Mouse (Mus musculus): Measurements from ENCODE around the gene Fbxw4. TPM values are rescaled to one million over a fixed set of nuclear protein-coding genes. Genes with fewer than 3 reads are reported as not detected.

The Fbxw4 gene
- polyA plus RNA-seq, 1 experiment from 2014 or later: 3.2 TPM

- ATAC-seq (ENCODE audit: low FRiP score) (peak; percentile 64), DNase-seq (ENCODE audit: low spot score, missing footprints) (peak; percentile 96)
- peak overlapping the region; percentile 72 for H3K4me2 ChIP-seq
- WGBS: 0% methylated on average over 17 of the region's 18 CpGs
- no peaks in the 10 kb centered on the region for H3K9me3 ChIP-seq (ENCODE audit: control insufficient read depth, low read length)
- H3K9ac ChIP-seq (ENCODE audit: low read length): peak overlapping the region; percentile 98
- no peaks in the 10 kb centered on the region; the same call in 1 of the 2 replicates for H3K4me1 ChIP-seq (ENCODE audit: control insufficient read depth, insufficient read depth, low read length)
- no peaks in the 10 kb centered on the region for H3K27me3 ChIP-seq (ENCODE audit: control insufficient read depth, insufficient read depth, low read length)
- H3K36me3 ChIP-seq (ENCODE audit: control insufficient read depth, insufficient read depth, low read length): no peaks in the 10 kb centered on the region
- peak overlapping the region; percentile 75 for H3K4me3 ChIP-seq (ENCODE audit: low read depth, low read length)
- H3K27ac ChIP-seq (ENCODE audit: low read depth, low read length): peak overlapping the region; percentile 87
These were observed 793 bp downstream of the Fbxw4 start for GRCm38 (mm10) chr19:45659301-45659737.

- Histone ChIP-seq H3K27me3 (ENCODE audit: control insufficient read depth, insufficient read depth, low read length) (no peaks in the 10 kb centered on the region), H3K4me2 (peak overlapping the region; percentile 72), H3K9ac (ENCODE audit: low read length) (peak overlapping the region; percentile 98; the same call in 1 of the 2 replicates), H3K4me1 (ENCODE audit: control insufficient read depth, insufficient read depth, low read length) (no peaks in the 10 kb centered on the region; the same call in 1 of the 2 replicates), H3K9me3 (ENCODE audit: control insufficient read depth, low read length) (no peaks in the 10 kb centered on the region), H3K4me3 (ENCODE audit: low read depth, low read length) (peak overlapping the region; percentile 75), H3K36me3 (ENCODE audit: control insufficient read depth, insufficient read depth, low read length) (no peaks in the 10 kb centered on the region), H3K27ac (ENCODE audit: low read depth, low read length) (no peak overlapping the region)
- DNase-seq (ENCODE audit: low spot score, missing footprints) (peak; percentile 84), ATAC-seq (ENCODE audit: low FRiP score) (no peak)
- WGBS: 64% methylated on average over 10 of the region's 10 CpGs
These were observed 1.4 kb downstream of the Fbxw4 start for GRCm38 (mm10) chr19:45658556-45659268.

- ATAC-seq (ENCODE audit: low FRiP score) (no peak), DNase-seq (ENCODE audit: low spot score, missing footprints) (peak; percentile 83)
- 78% methylated on average over 1 of the region's 1 CpGs for WGBS
- Histone ChIP-seq H3K27me3 (ENCODE audit: control insufficient read depth, insufficient read depth, low read length) (no peaks in the 10 kb centered on the region), H3K4me3 (ENCODE audit: low read depth, low read length) (no peak overlapping the region), H3K36me3 (ENCODE audit: control insufficient read depth, insufficient read depth, low read length) (no peaks in the 10 kb centered on the region), H3K4me1 (ENCODE audit: control insufficient read depth, insufficient read depth, low read length) (no peaks in the 10 kb centered on the region; the same call in 1 of the 2 replicates), H3K4me2 (no peak overlapping the region), H3K9me3 (ENCODE audit: control insufficient read depth, low read length) (no peaks in the 10 kb centered on the region), H3K9ac (ENCODE audit: low read length) (no peak overlapping the region), H3K27ac (ENCODE audit: low read depth, low read length) (no peak overlapping the region)
These were observed 2.3 kb downstream of the Fbxw4 start for GRCm38 (mm10) chr19:45657828-45658227.

GRCm38 (mm10) chr19:45656810-45657595, 3.1 kb downstream of the Fbxw4 start:
- peaks cover 3% of the 10 kb centered on the region; the same call in 1 of the 2 replicates for H3K4me1 ChIP-seq (ENCODE audit: control insufficient read depth, insufficient read depth, low read length)
- no peak overlapping the region for H3K9ac ChIP-seq (ENCODE audit: low read length)
- H3K4me2 ChIP-seq: no peak overlapping the region
- WGBS: 78% methylated on average over 8 of the region's 8 CpGs
- H3K27ac ChIP-seq (ENCODE audit: low read depth, low read length): no peak overlapping the region
- H3K9me3 ChIP-seq (ENCODE audit: control insufficient read depth, low read length): no peaks in the 10 kb centered on the region
- ATAC-seq (ENCODE audit: low FRiP score) (no peak), DNase-seq (ENCODE audit: low spot score, missing footprints) (peak; percentile 39)
- no peaks in the 10 kb centered on the region for H3K27me3 ChIP-seq (ENCODE audit: control insufficient read depth, insufficient read depth, low read length)
- no peak overlapping the region for H3K4me3 ChIP-seq (ENCODE audit: low read depth, low read length)
- no peaks in the 10 kb centered on the region for H3K36me3 ChIP-seq (ENCODE audit: control insufficient read depth, insufficient read depth, low read length)

GRCm38 (mm10) chr19:45655870-45656269, 4.2 kb downstream of the Fbxw4 start:
- no peak overlapping the region for H3K4me3 ChIP-seq (ENCODE audit: low read depth, low read length)
- WGBS: 67% methylated on average over 8 of the region's 8 CpGs
- ATAC-seq (ENCODE audit: low FRiP score): no peak

GRCm38 (mm10) chr19:45653986-45654385, 6.1 kb downstream of the Fbxw4 start:
- 84% methylated on average over 6 of the region's 6 CpGs for whole genome bisulfite sequencing
- DNase-seq (ENCODE audit: low spot score, missing footprints): peak; percentile 51
- peaks cover 3% of the 10 kb centered on the region; the same call in 1 of the 2 replicates for H3K4me1 ChIP-seq (ENCODE audit: control insufficient read depth, insufficient read depth, low read length)

More at GRCm38 (mm10) chr19:45655870-45656269, 4.2 kb downstream of the Fbxw4 start:
- no peaks in the 10 kb centered on the region for H3K27me3 ChIP-seq (ENCODE audit: control insufficient read depth, insufficient read depth, low read length)
- H3K9ac ChIP-seq (ENCODE audit: low read length): no peak overlapping the region
- no peaks in the 10 kb centered on the region for H3K9me3 ChIP-seq (ENCODE audit: control insufficient read depth, low read length)
- no peak for DNase-seq (ENCODE audit: low spot score, missing footprints)
- no peaks in the 10 kb centered on the region for H3K36me3 ChIP-seq (ENCODE audit: control insufficient read depth, insufficient read depth, low read length)
- no peak overlapping the region for H3K4me2 ChIP-seq
- H3K27ac ChIP-seq (ENCODE audit: low read depth, low read length): no peak overlapping the region; the same call in 1 of the 2 replicates
- peaks cover 3% of the 10 kb centered on the region; the same call in 1 of the 2 replicates for H3K4me1 ChIP-seq (ENCODE audit: control insufficient read depth, insufficient read depth, low read length)

GRCm38 (mm10) chr19:45652286-45652988, 7.7 kb downstream of the Fbxw4 start:
- ATAC-seq (ENCODE audit: low FRiP score) (no peak), DNase-seq (ENCODE audit: low spot score, missing footprints) (no peak)
- Histone ChIP-seq H3K27me3 (ENCODE audit: control insufficient read depth, insufficient read depth, low read length) (no peaks in the 10 kb centered on the region), H3K4me2 (no peak overlapping the region), H3K4me3 (ENCODE audit: low read depth, low read length) (no peak overlapping the region), H3K9ac (ENCODE audit: low read length) (no peak overlapping the region), H3K9me3 (ENCODE audit: control insufficient read depth, low read length) (no peaks in the 10 kb centered on the region), H3K36me3 (ENCODE audit: control insufficient read depth, insufficient read depth, low read length) (no peaks in the 10 kb centered on the region), H3K4me1 (ENCODE audit: control insufficient read depth, insufficient read depth, low read length) (0 out of 2 replicates have a peak, but pooled peaks cover 3% of the 10 kb centered on the region), H3K27ac (ENCODE audit: low read depth, low read length) (no peak overlapping the region)
- WGBS: 66% methylated on average over 15 of the region's 15 CpGs

More at GRCm38 (mm10) chr19:45653986-45654385, 6.1 kb downstream of the Fbxw4 start:
- Histone ChIP-seq H3K9ac (ENCODE audit: low read length) (no peak overlapping the region), H3K27me3 (ENCODE audit: control insufficient read depth, insufficient read depth, low read length) (no peaks in the 10 kb centered on the region), H3K36me3 (ENCODE audit: control insufficient read depth, insufficient read depth, low read length) (no peaks in the 10 kb centered on the region), H3K4me3 (ENCODE audit: low read depth, low read length) (no peak overlapping the region), H3K9me3 (ENCODE audit: control insufficient read depth, low read length) (no peaks in the 10 kb centered on the region), H3K27ac (ENCODE audit: low read depth, low read length) (no peak overlapping the region), H3K4me2 (no peak overlapping the region)
- no peak for ATAC-seq (ENCODE audit: low FRiP score)

GRCm38 (mm10) chr19:45651524-45651923, 8.6 kb downstream of the Fbxw4 start:
- Histone ChIP-seq H3K36me3 (ENCODE audit: control insufficient read depth, insufficient read depth, low read length) (no peaks in the 10 kb centered on the region), H3K9me3 (ENCODE audit: control insufficient read depth, low read length) (no peaks in the 10 kb centered on the region), H3K9ac (ENCODE audit: low read length) (no peak overlapping the region), H3K4me3 (ENCODE audit: low read depth, low read length) (no peak overlapping the region), H3K27me3 (ENCODE audit: control insufficient read depth, insufficient read depth, low read length) (no peaks in the 10 kb centered on the region), H3K4me2 (no peak overlapping the region), H3K4me1 (ENCODE audit: control insufficient read depth, insufficient read depth, low read length) (0 out of 2 replicates have a peak, but pooled peaks cover 3% of the 10 kb centered on the region), H3K27ac (ENCODE audit: low read depth, low read length) (no peak overlapping the region)
- ATAC-seq (ENCODE audit: low FRiP score) (no peak), DNase-seq (ENCODE audit: low spot score, missing footprints) (no peak)
- 96% methylated on average over 8 of the region's 8 CpGs for WGBS

Data from midbrain, embryonic 11.5 days (tissue).